Mouse (Mus musculus) monocyte, adult 5-6 weeks (primary cell): Measurements from ENCODE around the gene Kdm5c. TPM values are rescaled to one million over a fixed set of nuclear protein-coding genes. Genes with fewer than 3 reads are reported as not detected.
A peak's percentile ranks its signal among the peaks of the same experiment; 100 is the strongest.
"Not testable (repeated sequence)": the region's sequence is repeated elsewhere in the genome, so short reads cannot be mapped to it uniquely, and the experiment has no call there.

Experiments
- ATAC-seq: fragments of 153-309, 156-312 bp; replicated peaks from 2 replicates; pipeline ENCODE4 v1.8.0; 2017; ENCODE audit warnings: mild to moderate bottlenecking; ENCODE audit not compliant: low TSS enrichment, insufficient number of reproducible peaks, severe bottlenecking, poor library complexity, low FRiP score
- total RNA-seq: library from RNA; stranded (forward); fragments of 200-1000, 200-491, 200-594 nt; gene quantifications from 3 replicates; pipeline ENCODE4 v1.2.3, GENCODE M21; 2017

Gene Kdm5c
- 36.0 to 60.8 TPM (median 38.0 TPM) in 3 replicates for total RNA-seq

- ATAC-seq = peak; percentile 96
Measured at GRCm38 (mm10) chrX:152232781-152233763, at the start of gene Kdm5c. TSS of gene Kdm5c (plus strand) at chrX:152233020.

- ATAC-seq = no peak
Measured at GRCm38 (mm10) chrX:152187151-152187550, 45.7 kb upstream of the Kdm5c start.

- ATAC-seq = no peak
Measured at GRCm38 (mm10) chrX:152191266-152191665, 41.6 kb upstream of the Kdm5c start.

GRCm38 (mm10) chrX:152197814-152198648, 34.8 kb upstream of the Kdm5c start:
- ATAC-seq = no peak

GRCm38 (mm10) chrX:152201737-152202421, 30.9 kb upstream of the Kdm5c start:
- ATAC-seq = no peak

- no peak for ATAC-seq
Measured at GRCm38 (mm10) chrX:152202422-152203103, 30.3 kb upstream of the Kdm5c start.

GRCm38 (mm10) chrX:152203247-152203646, 29.6 kb upstream of the Kdm5c start:
- no peak for ATAC-seq

GRCm38 (mm10) chrX:152205486-152205885, 27.3 kb upstream of the Kdm5c start:
- no peak for ATAC-seq

GRCm38 (mm10) chrX:152214703-152215102, 18.1 kb upstream of the Kdm5c start:
- no peak for ATAC-seq

- ATAC-seq = peak; percentile 71; the same call in 1 of the 2 replicates
Measured at GRCm38 (mm10) chrX:152218529-152218928, 14.3 kb upstream of the Kdm5c start.

- no peak for ATAC-seq
Measured at GRCm38 (mm10) chrX:152221721-152222120, 11.1 kb upstream of the Kdm5c start.

GRCm38 (mm10) chrX:152222226-152222625, 10.6 kb upstream of the Kdm5c start:
- ATAC-seq = no peak

GRCm38 (mm10) chrX:152223313-152223712, 9.5 kb upstream of the Kdm5c start:
- no peak for ATAC-seq

GRCm38 (mm10) chrX:152224280-152224679, 8.5 kb upstream of the Kdm5c start:
- no peak for ATAC-seq

- no peak for ATAC-seq
Measured at GRCm38 (mm10) chrX:152234125-152234524, 1.3 kb downstream of the Kdm5c start.

- ATAC-seq = no peak
Measured at GRCm38 (mm10) chrX:152235758-152236157, 2.9 kb downstream of the Kdm5c start.

- not testable (repeated sequence) for ATAC-seq
Measured at GRCm38 (mm10) chrX:152243140-152243539, 10.3 kb downstream of the Kdm5c start.

- ATAC-seq = no peak
Measured at GRCm38 (mm10) chrX:152244492-152245189, 11.8 kb downstream of the Kdm5c start.
